Mouse (Mus musculus): ENCODE data around the gene Zfp827. TPM values are rescaled to one million over a fixed set of nuclear protein-coding genes. Genes with fewer than 3 reads are reported as not detected.

Gene Zfp827
- polyA plus RNA-seq, 1 experiment from 2014 or later = 11.6 TPM

DNA sequence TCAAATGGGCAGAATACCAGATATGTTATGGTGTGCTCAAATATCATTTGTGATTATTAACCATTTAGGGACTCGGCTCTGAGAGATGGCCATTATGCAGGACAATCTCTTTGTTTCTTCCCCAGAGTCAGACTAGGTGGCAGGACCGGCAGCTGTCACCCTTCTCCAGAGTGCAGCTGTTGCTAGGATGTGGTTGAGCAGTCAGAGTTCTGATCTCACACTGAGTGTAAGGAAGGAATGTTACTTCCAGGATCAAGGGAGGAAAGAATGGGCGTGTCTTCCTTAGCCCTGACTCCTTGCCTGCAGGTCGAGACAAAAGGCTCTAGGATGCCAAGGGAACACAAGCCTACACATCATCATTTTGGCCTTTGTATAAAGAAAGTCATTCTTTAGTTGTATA lies 199.0 kb downstream of the Zfp827 start:
- peak; percentile 11 for DNase-seq (ENCODE audit: low spot score)
- 79% methylated on average over 4 of the region's 4 CpGs for WGBS
- H3K4me3 ChIP-seq (ENCODE audit: low read depth, low read length) = no peak overlapping the region
- no peaks in the 10 kb centered on the region for H3K27me3 ChIP-seq (ENCODE audit: control insufficient read depth, insufficient read depth, low read length)
- H3K36me3 ChIP-seq (ENCODE audit: control insufficient read depth, insufficient read depth, low read length) = no peaks in the 10 kb centered on the region
- ATAC-seq (ENCODE audit: insufficient number of reproducible peaks, low FRiP score, low TSS enrichment, low read depth) = no peak
- no peak overlapping the region for H3K4me2 ChIP-seq (ENCODE audit: low read depth, severe bottlenecking)
- no peak overlapping the region for H3K27ac ChIP-seq (replicated peaks; ENCODE audit: low read depth, low read length)
- H3K9ac ChIP-seq (ENCODE audit: low read length) = no peak overlapping the region
- H3K9me3 ChIP-seq (ENCODE audit: control insufficient read depth, low read length) = no peaks in the 10 kb centered on the region
- H3K4me1 ChIP-seq (ENCODE audit: control insufficient read depth, insufficient read depth, low read length) = peaks cover 2% of the 10 kb centered on the region; the same call in 1 of the 2 replicates

DNA sequence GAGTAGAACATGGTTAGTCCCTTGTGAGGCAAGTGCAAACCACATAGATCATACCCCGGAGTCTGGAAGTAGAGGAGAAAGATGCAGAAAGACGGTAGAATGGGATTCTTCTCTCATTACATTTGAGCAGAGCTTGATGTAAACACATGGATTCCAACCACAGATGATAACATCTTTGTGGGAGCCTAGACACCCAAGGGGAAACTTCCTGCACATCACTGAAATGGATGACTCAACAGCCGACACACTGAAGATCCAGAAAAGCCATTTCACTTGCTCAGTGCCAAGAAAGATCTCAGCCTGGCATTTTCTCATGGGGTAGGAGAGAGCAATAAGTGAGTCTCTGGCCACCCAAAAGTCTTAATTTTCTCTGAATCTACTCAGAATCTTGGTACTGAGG lies 199.7 kb downstream of the Zfp827 start:
- ATAC-seq (ENCODE audit: insufficient number of reproducible peaks, low FRiP score, low TSS enrichment, low read depth) = no peak
- Histone ChIP-seq H3K9me3 (ENCODE audit: control insufficient read depth, low read length) (no peaks in the 10 kb centered on the region), H3K27ac (replicated peaks; ENCODE audit: low read depth, low read length) (no peak overlapping the region), H3K36me3 (ENCODE audit: control insufficient read depth, insufficient read depth, low read length) (no peaks in the 10 kb centered on the region), H3K4me3 (ENCODE audit: low read depth, low read length) (no peak overlapping the region), H3K9ac (ENCODE audit: low read length) (no peak overlapping the region), H3K4me2 (ENCODE audit: low read depth, severe bottlenecking) (no peak overlapping the region), H3K4me1 (ENCODE audit: control insufficient read depth, insufficient read depth, low read length) (no peaks in the 10 kb centered on the region), H3K27me3 (ENCODE audit: control insufficient read depth, insufficient read depth, low read length) (no peaks in the 10 kb centered on the region)
- WGBS = 91% methylated on average over 3 of the region's 3 CpGs
- peak; percentile 9 for DNase-seq (ENCODE audit: low spot score)

DNA sequence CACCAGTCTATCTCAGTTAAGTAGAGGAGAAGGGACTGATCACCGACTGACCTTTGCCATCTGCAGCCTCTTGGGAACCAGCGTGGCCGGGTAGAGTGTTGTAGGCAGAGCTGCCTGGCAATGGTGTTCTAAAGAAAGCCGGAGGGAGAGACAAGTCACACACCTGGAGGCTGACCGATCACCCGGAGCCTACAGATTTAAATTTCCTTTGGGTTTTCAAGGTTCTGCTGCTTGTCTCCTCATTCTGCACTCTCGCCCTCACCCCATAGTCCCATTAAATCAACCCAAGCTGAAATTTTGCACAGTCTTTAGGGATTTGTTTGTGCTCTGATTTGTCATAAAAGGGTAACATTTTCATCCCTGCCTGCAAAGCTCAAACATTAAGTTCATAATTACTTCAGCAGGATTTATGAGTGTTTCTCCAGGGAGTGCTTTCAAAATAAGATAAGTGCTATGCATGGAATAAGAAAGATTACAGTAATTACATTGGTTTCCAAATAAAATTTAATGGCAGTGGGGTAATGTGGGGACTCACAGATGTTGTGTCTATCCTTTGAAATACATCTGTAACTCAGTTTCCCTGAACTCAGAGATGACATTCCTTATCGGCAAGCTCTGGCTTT lies 201.1 kb downstream of the Zfp827 start:
- ATAC-seq (ENCODE audit: insufficient number of reproducible peaks, low FRiP score, low TSS enrichment, low read depth) = no peak
- Histone ChIP-seq H3K4me1 (ENCODE audit: control insufficient read depth, insufficient read depth, low read length) (no peaks in the 10 kb centered on the region), H3K9ac (ENCODE audit: low read length) (no peak overlapping the region), H3K4me3 (ENCODE audit: low read depth, low read length) (no peak overlapping the region), H3K36me3 (ENCODE audit: control insufficient read depth, insufficient read depth, low read length) (no peaks in the 10 kb centered on the region), H3K27ac (replicated peaks; ENCODE audit: low read depth, low read length) (no peak overlapping the region), H3K27me3 (ENCODE audit: control insufficient read depth, insufficient read depth, low read length) (no peaks in the 10 kb centered on the region), H3K9me3 (ENCODE audit: control insufficient read depth, low read length) (no peaks in the 10 kb centered on the region), H3K4me2 (ENCODE audit: low read depth, severe bottlenecking) (no peak overlapping the region)
- WGBS = 81% methylated on average over 8 of the region's 8 CpGs
- DNase-seq (ENCODE audit: low spot score) = peak; percentile 19

DNA sequence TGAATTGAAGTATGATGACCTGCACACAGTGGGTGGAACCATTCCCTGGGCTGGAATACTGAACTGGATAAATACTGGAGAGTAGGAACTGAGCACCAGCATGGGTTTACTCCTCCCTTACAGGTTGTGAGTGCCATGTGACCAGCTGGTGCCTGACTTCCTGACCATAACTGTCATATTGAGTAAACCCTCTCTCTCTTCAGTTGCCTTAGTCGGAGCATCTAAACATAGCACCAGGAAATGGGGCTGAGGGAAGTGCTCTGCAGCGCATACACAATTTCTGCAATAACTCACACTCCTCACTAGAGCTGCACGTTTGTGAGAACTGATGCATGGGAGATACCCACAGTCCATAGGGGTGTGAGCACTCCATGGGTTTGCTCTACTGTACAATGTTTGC lies 211.1 kb downstream of the Zfp827 start:
- H3K4me1 ChIP-seq (ENCODE audit: control insufficient read depth, insufficient read depth, low read length) = no peaks in the 10 kb centered on the region
- 87% methylated on average over 3 of the region's 3 CpGs for WGBS
- ATAC-seq (ENCODE audit: insufficient number of reproducible peaks, low FRiP score, low TSS enrichment, low read depth) (no peak), DNase-seq (ENCODE audit: low spot score) (no peak)
- no peaks in the 10 kb centered on the region for H3K27me3 ChIP-seq (ENCODE audit: control insufficient read depth, insufficient read depth, low read length)
- no peaks in the 10 kb centered on the region for H3K9me3 ChIP-seq (ENCODE audit: control insufficient read depth, low read length)
- no peak overlapping the region for H3K4me3 ChIP-seq (ENCODE audit: low read depth, low read length)
- H3K4me2 ChIP-seq (ENCODE audit: low read depth, severe bottlenecking) = no peak overlapping the region
- no peaks in the 10 kb centered on the region for H3K36me3 ChIP-seq (ENCODE audit: control insufficient read depth, insufficient read depth, low read length)
- H3K9ac ChIP-seq (ENCODE audit: low read length) = no peak overlapping the region
- H3K27ac ChIP-seq (replicated peaks; ENCODE audit: low read depth, low read length) = no peak overlapping the region

DNA sequence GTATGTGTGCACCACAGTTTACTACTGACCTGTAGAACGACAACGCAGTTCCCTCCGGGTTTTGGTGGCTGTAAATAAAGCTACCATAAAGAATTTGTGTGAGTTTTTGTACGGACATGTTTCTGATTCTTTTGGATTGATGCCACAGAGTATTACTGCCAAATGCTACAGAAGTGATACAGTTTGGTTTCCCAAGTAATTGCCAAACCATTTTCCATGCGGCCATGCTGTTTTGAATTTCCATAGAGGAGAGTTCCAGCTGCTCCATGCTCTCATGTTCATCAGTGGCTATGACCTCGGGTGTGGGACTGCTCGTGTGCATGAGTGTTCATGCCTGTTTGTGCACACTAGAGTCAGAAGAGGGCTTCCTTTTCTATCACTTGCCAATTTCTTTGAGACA lies 211.8 kb downstream of the Zfp827 start:
- Histone ChIP-seq H3K27me3 (ENCODE audit: control insufficient read depth, insufficient read depth, low read length) (no peaks in the 10 kb centered on the region), H3K9me3 (ENCODE audit: control insufficient read depth, low read length) (no peaks in the 10 kb centered on the region), H3K9ac (ENCODE audit: low read length) (no peak overlapping the region), H3K4me1 (ENCODE audit: control insufficient read depth, insufficient read depth, low read length) (no peaks in the 10 kb centered on the region), H3K4me3 (ENCODE audit: low read depth, low read length) (no peak overlapping the region), H3K36me3 (ENCODE audit: control insufficient read depth, insufficient read depth, low read length) (no peaks in the 10 kb centered on the region), H3K4me2 (ENCODE audit: low read depth, severe bottlenecking) (no peak overlapping the region), H3K27ac (replicated peaks; ENCODE audit: low read depth, low read length) (no peak overlapping the region)
- no peak for DNase-seq (ENCODE audit: low spot score)
- WGBS = 87% methylated on average over 7 of the region's 7 CpGs
- ATAC-seq (ENCODE audit: insufficient number of reproducible peaks, low FRiP score, low TSS enrichment, low read depth) = no peak

Other genes with a start within 250 kb of the Zfp827 start
- 284 and 297 TPM in 2 replicates for gene Lsm6, start 207.3 kb upstream of the Zfp827 start, polyA plus RNA-seq (2014; fragmentation: Nextera tagmentation; extraction: Ambion mirVana)
- not detected in 2 replicates for gene 1700011L22Rik, start 220.1 kb downstream of the Zfp827 start, polyA plus RNA-seq (2014; fragmentation: Nextera tagmentation; extraction: Ambion mirVana)